Mouse (Mus musculus): ENCODE data around the gene D430019H16Rik. TPM values are rescaled to one million over a fixed set of nuclear protein-coding genes. Genes with fewer than 3 reads are reported as not detected.

D430019H16Rik gene
- polyA plus RNA-seq, 1 experiment from 2014 or later: 3.0 TPM

DNA sequence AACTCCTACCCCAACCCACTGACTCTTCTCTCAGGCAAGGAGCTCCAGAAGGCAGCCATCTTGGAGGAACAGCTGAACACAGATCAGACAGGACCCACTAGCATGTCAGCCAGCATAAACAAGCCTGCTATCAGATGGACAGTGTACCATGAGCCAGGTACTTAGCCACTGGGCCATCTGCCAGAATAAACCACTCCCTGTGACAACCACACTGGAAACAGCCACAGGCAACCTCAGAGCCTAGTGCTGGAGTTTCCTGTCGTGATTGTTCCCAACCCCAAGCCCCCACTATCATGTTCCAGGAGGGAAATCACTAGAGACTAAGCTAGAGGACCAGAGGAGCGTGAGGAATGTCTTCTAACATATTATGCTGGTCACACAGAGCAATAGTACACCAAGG, 70.1 kb downstream of the D430019H16Rik start:
- Histone ChIP-seq H3K4me3 (no peak overlapping the region), H3K9ac (no peak overlapping the region), H3K27me3 (no peaks in the 10 kb centered on the region), H3K36me3 (no peaks in the 10 kb centered on the region), H3K27ac (no peak overlapping the region), H3K4me1 (peaks cover 29% of the 10 kb centered on the region), H3K4me2 (replicated peaks) (no peak overlapping the region), H3K9me3 (0 out of 2 replicates have a peak, but pooled peaks cover 3% of the 10 kb centered on the region)
- ATAC-seq (ENCODE audit: low FRiP score, low read depth): no peak
- WGBS: 49% methylated on average over 2 of the region's 2 CpGs

- ATAC-seq (ENCODE audit: low FRiP score, low read depth): no peak
- H3K36me3 ChIP-seq: no peaks in the 10 kb centered on the region
- H3K9me3 ChIP-seq: 0 out of 2 replicates have a peak, but pooled peaks cover 3% of the 10 kb centered on the region
- WGBS: 90% methylated on average over 3 of the region's 3 CpGs
- no peak overlapping the region for H3K27ac ChIP-seq
- H3K27me3 ChIP-seq: no peaks in the 10 kb centered on the region
- H3K4me3 ChIP-seq: no peak overlapping the region
- H3K4me2 ChIP-seq (replicated peaks): no peak overlapping the region
- H3K9ac ChIP-seq: no peak overlapping the region
- peaks cover 7% of the 10 kb centered on the region; the same call in 1 of the 2 replicates for H3K4me1 ChIP-seq
Measured at GRCm38 (mm10) chr12:105526186-105526585, 72.5 kb downstream of the D430019H16Rik start.

DNA sequence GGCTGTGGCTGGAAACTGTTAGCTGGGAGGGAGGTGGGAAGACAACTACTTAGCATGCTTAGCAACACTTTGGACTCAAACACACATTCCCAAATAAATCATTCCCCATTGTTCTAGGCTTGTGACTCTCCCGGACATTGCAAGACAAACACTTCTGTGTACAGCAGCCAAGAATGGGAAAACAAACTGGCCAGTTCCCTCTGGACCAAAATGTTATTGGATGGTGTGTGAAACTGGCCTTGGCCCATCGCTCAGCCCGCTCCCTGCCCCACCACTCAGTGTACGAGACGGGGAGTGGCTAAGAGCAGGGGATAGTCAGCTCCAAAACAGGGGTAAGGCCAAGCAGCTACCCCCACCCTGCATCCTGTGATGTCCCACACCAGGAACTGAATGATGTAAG, 73.2 kb downstream of the D430019H16Rik start:
- H3K9ac ChIP-seq: no peak overlapping the region
- ATAC-seq (ENCODE audit: low FRiP score, low read depth): 0 out of 2 replicates have a peak, but pooled peaks have one; percentile 32
- no peak overlapping the region for H3K4me3 ChIP-seq
- 0 out of 2 replicates have a peak, but pooled peaks cover 3% of the 10 kb centered on the region for H3K9me3 ChIP-seq
- 73% methylated on average over 5 of the region's 5 CpGs for WGBS
- no peaks in the 10 kb centered on the region for H3K27me3 ChIP-seq
- H3K4me1 ChIP-seq: peaks cover 7% of the 10 kb centered on the region; the same call in 1 of the 2 replicates
- no peak overlapping the region for H3K27ac ChIP-seq
- H3K36me3 ChIP-seq: no peaks in the 10 kb centered on the region
- no peak overlapping the region for H3K4me2 ChIP-seq (replicated peaks)

GRCm38 (mm10) chr12:105529545-105529944, 75.9 kb downstream of the D430019H16Rik start:
- ATAC-seq (ENCODE audit: low FRiP score, low read depth): no peak
- WGBS: 64% methylated on average over 9 of the region's 9 CpGs
- H3K9ac ChIP-seq: no peak overlapping the region
- no peaks in the 10 kb centered on the region for H3K27me3 ChIP-seq
- no peaks in the 10 kb centered on the region for H3K36me3 ChIP-seq
- no peaks in the 10 kb centered on the region for H3K9me3 ChIP-seq
- H3K4me3 ChIP-seq: no peak overlapping the region
- no peak overlapping the region for H3K4me2 ChIP-seq (replicated peaks)
- no peak overlapping the region for H3K27ac ChIP-seq
- H3K4me1 ChIP-seq: peaks cover 9% of the 10 kb centered on the region; the same call in 1 of the 2 replicates

GRCm38 (mm10) chr12:105531724-105532371, 78.2 kb downstream of the D430019H16Rik start:
- no peak overlapping the region for H3K4me2 ChIP-seq (replicated peaks)
- no peak overlapping the region for H3K27ac ChIP-seq
- peaks cover 14% of the 10 kb centered on the region for H3K4me1 ChIP-seq
- WGBS: 36% methylated on average over 8 of the region's 8 CpGs
- no peaks in the 10 kb centered on the region for H3K9me3 ChIP-seq
- ATAC-seq (ENCODE audit: low FRiP score, low read depth): no peak
- no peak overlapping the region for H3K9ac ChIP-seq
- 0 out of 2 replicates have a peak, but pooled peaks cover 2% of the 10 kb centered on the region for H3K27me3 ChIP-seq
- H3K4me3 ChIP-seq: no peak overlapping the region
- no peaks in the 10 kb centered on the region for H3K36me3 ChIP-seq

- H3K27me3 ChIP-seq: 0 out of 2 replicates have a peak, but pooled peaks cover 3% of the 10 kb centered on the region
- H3K4me1 ChIP-seq: peaks cover 15% of the 10 kb centered on the region
- H3K9me3 ChIP-seq: no peaks in the 10 kb centered on the region
- no peak overlapping the region for H3K4me2 ChIP-seq (replicated peaks)
- ATAC-seq (ENCODE audit: low FRiP score, low read depth): no peak
- 90% methylated on average over 4 of the region's 4 CpGs for WGBS
- no peak overlapping the region for H3K9ac ChIP-seq
- H3K27ac ChIP-seq: no peak overlapping the region
- no peak overlapping the region for H3K4me3 ChIP-seq
- no peaks in the 10 kb centered on the region for H3K36me3 ChIP-seq
Measured at GRCm38 (mm10) chr12:105534842-105535241, 81.2 kb downstream of the D430019H16Rik start.

DNA sequence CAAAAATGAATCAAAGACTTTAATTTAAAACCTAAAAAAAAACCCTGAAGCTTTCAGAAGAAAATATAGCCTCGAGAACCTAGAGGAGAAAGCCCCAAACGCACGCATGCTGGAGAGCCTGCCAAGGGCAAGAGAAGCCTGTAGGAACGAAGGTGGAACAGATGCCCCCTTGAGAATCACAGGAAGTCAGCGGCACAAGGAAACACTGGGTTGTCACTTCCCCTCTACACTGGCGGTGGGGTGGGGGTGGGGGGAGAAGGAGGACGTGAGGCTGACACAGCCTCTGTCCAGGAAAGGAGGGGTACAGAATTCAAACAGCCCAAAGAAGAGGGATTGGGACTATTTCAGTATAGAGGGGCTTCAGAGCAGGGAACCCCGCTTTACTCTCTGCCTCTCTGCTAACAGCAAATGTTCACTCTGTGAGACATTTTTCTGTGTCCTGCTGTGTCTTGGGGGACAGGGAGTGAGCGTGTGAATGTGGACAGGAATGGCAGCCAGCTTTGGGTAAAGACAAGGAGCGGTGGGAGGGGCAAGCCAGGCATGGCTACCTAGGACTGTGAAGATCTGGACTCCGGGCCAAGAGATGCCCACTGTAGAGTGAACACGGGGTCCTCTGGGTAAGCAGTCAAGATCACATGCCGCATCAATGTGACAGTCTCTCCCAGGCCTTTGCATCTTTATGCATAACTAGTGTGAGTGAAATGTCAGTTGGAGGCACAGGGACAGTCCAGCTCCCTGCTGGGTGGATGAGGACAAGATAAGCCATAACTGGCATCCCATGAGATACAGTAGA, 82.5 kb downstream of the D430019H16Rik start:
- Histone ChIP-seq H3K4me1 (peaks cover 15% of the 10 kb centered on the region), H3K27me3 (0 out of 2 replicates have a peak, but pooled peaks cover 3% of the 10 kb centered on the region), H3K4me2 (replicated peaks) (no peak overlapping the region), H3K27ac (no peak overlapping the region), H3K36me3 (no peaks in the 10 kb centered on the region), H3K4me3 (no peak overlapping the region), H3K9ac (no peak overlapping the region), H3K9me3 (no peaks in the 10 kb centered on the region)
- no peak for ATAC-seq (ENCODE audit: low FRiP score, low read depth)
- WGBS: 64% methylated on average over 13 of the region's 13 CpGs

GRCm38 (mm10) chr12:105537162-105537561, 83.5 kb downstream of the D430019H16Rik start:
- Histone ChIP-seq H3K9ac (no peak overlapping the region), H3K4me2 (replicated peaks) (no peak overlapping the region), H3K27ac (no peak overlapping the region), H3K27me3 (0 out of 2 replicates have a peak, but pooled peaks cover 3% of the 10 kb centered on the region), H3K4me1 (peaks cover 9% of the 10 kb centered on the region), H3K9me3 (no peaks in the 10 kb centered on the region), H3K4me3 (no peak overlapping the region), H3K36me3 (no peaks in the 10 kb centered on the region)
- no peak for ATAC-seq (ENCODE audit: low FRiP score, low read depth)
- WGBS: 51% methylated on average over 5 of the region's 5 CpGs

DNA sequence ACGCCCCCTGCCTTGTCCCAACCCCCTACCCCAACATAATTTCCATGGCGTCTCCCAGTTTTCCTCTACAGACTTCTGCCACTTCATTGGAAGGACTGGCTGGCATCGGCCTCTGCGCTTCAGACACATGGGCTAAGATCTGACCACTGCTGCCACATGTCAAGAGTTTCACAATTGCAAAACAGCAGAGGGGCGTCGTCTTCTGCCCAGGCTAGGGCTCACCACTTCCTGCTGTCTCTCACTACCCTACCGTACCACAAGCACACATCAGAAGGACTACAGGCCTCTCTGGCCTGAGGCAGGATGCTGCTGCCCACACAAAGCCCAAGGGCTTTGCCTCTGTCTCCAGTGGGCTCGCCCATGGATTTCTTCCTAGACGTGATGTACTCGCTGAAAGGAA, 86.0 kb downstream of the D430019H16Rik start:
- no peak overlapping the region for H3K9ac ChIP-seq
- 0 out of 2 replicates have a peak, but pooled peaks cover 3% of the 10 kb centered on the region for H3K27me3 ChIP-seq
- no peaks in the 10 kb centered on the region for H3K36me3 ChIP-seq
- H3K4me3 ChIP-seq: no peak overlapping the region
- H3K27ac ChIP-seq: no peak overlapping the region
- peaks cover 9% of the 10 kb centered on the region for H3K4me1 ChIP-seq
- WGBS: 93% methylated on average over 10 of the region's 10 CpGs
- H3K9me3 ChIP-seq: no peaks in the 10 kb centered on the region
- H3K4me2 ChIP-seq (replicated peaks): no peak overlapping the region
- no peak for ATAC-seq (ENCODE audit: low FRiP score, low read depth)

GRCm38 (mm10) chr12:105541590-105542402, 88.1 kb downstream of the D430019H16Rik start:
- H3K27me3 ChIP-seq: 0 out of 2 replicates have a peak, but pooled peaks cover under 1% of the 10 kb centered on the region
- no peak for ATAC-seq (ENCODE audit: low FRiP score, low read depth)
- H3K4me3 ChIP-seq: no peak overlapping the region
- no peaks in the 10 kb centered on the region for H3K9me3 ChIP-seq
- no peak overlapping the region for H3K9ac ChIP-seq
- no peak overlapping the region for H3K27ac ChIP-seq
- WGBS: 78% methylated on average over 12 of the region's 12 CpGs
- H3K4me1 ChIP-seq: peaks cover 11% of the 10 kb centered on the region
- no peaks in the 10 kb centered on the region for H3K36me3 ChIP-seq
- H3K4me2 ChIP-seq (replicated peaks): no peak overlapping the region

DNA sequence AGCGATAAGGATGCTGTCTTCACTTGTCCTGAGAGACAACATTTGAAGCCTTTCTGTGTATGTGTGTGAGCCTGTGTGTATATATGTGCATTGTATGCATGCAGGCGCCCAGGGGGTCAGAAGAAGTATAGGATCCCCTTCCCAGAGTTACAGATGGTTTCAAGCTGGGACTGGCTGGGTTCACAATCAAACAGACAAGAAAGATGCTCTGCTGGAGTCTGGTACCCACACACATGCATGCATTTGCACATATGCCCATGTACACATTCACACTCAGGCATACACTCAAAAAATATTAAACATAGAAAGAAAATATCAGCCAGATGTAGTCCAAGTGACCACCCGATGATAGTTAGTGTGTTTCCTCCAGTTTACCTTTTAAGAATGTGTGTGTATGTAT, 88.9 kb downstream of the D430019H16Rik start:
- ATAC-seq (ENCODE audit: low FRiP score, low read depth): no peak
- Histone ChIP-seq H3K36me3 (no peaks in the 10 kb centered on the region), H3K27me3 (no peaks in the 10 kb centered on the region), H3K4me3 (no peak overlapping the region), H3K9ac (no peak overlapping the region), H3K4me2 (replicated peaks) (no peak overlapping the region), H3K27ac (no peak overlapping the region), H3K9me3 (no peaks in the 10 kb centered on the region), H3K4me1 (peaks cover 9% of the 10 kb centered on the region)
- 88% methylated on average over 3 of the region's 3 CpGs for WGBS
